Mouse (Mus musculus) heart, postnatal 0 days (tissue): ENCODE measurements at regions not wholly inside any gene's neighbourhood (a gene's known extent, or its start where the extent isn't known, plus 50 kb on each side); places are given as distances from the start of the nearest gene placed in this dataset.
A peak's percentile ranks its signal among the peaks of the same experiment; 100 is the strongest.

ENCODE experiments used
- ATAC-seq: fragments of 200-750 bp; cut with Nextera tagmentation; 2 replicates; pipeline ENCODE4 v1.8.0; 2017; ENCODE audit warnings: low read depth, moderate number of reproducible peaks, moderate library complexity; ENCODE audit not compliant: insufficient read depth
- DNase-seq: peaks from one replicate; pipeline ENCODE4 v3.0.0-alpha.2; 2016; ENCODE audit warnings: low spot score
- H3K27ac ChIP-seq: fragments of 300-500 bp; sonication (generic); 2 replicates; pipeline ENCODE4 v1.5.1; 2014; ENCODE audit warnings: low read depth, mild to moderate bottlenecking
- H3K27me3 ChIP-seq: fragments of 300-500 bp; sonication (generic); 2 replicates; pipeline ENCODE4 v1.6.1; 2014; ENCODE audit warnings: low read length, mixed read lengths; ENCODE audit not compliant: control insufficient read depth, insufficient read depth
- H3K36me3 ChIP-seq: fragments of 300-500 bp; sonication (generic); replicated peaks from 2 replicates; pipeline ENCODE4 v1.6.1; 2014; ENCODE audit warnings: low read length, mixed read lengths; ENCODE audit not compliant: control insufficient read depth, insufficient read depth
- H3K4me1 ChIP-seq: fragments of 300-500 bp; sonication (generic); 2 replicates; pipeline ENCODE4 v1.6.1; 2014; ENCODE audit warnings: antibody characterized with exemption; ENCODE audit not compliant: control insufficient read depth, insufficient read depth
- H3K4me2 ChIP-seq: fragments of 300-500 bp; sonication (generic); 2 replicates; pipeline ENCODE4 v1.6.1; 2014; ENCODE audit warnings: low read depth, mild to moderate bottlenecking, low read length, moderate library complexity
- H3K4me3 ChIP-seq: fragments of 300-500 bp; sonication (generic); 2 replicates; pipeline ENCODE4 v1.5.1; 2014; ENCODE audit warnings: low read depth, low read length
- H3K9ac ChIP-seq: fragments of 300-500 bp; sonication (generic); replicated peaks from 2 replicates; pipeline ENCODE4 v1.6.1; 2014; ENCODE audit warnings: low read depth, low read length, mixed read lengths
- H3K9me3 ChIP-seq: fragments of 300-500 bp; sonication (generic); replicated peaks from 2 replicates; pipeline ENCODE4 v1.6.1; 2016; ENCODE audit warnings: low read length; ENCODE audit not compliant: control insufficient read depth
- CTCF ChIP-seq: IDR thresholded peaks from 2 replicates; pipeline ENCODE4 v1.5.1; 2016; ENCODE audit warnings: antibody characterized with exemption, control low read depth, low read depth
- EP300 ChIP-seq: IDR thresholded peaks from 2 replicates; pipeline ENCODE4 v1.6.1; 2016; ENCODE audit warnings: antibody characterized with exemption, low read depth
- WGBS: fragments of 180-500 bp; shearing (Covaris S2); extraction: QIAGEN DNeasy Blood & Tissue Kit; methylation state at CpG from one replicate; pipeline ENCODE4 v1.1.7; 2014; 5-methylcytosine and 5-hydroxymethylcytosine counted together

- Histone ChIP-seq H3K27ac (no peak overlapping the region), H3K36me3 (no peaks in the 10 kb centered on the region), H3K9me3 (no peaks in the 10 kb centered on the region), H3K4me3 (no peak overlapping the region), H3K9ac (no peak overlapping the region), H3K4me2 (no peak overlapping the region), H3K4me1 (peaks cover 3% of the 10 kb centered on the region; the same call in 1 of the 2 replicates), H3K27me3 (no peaks in the 10 kb centered on the region)
- ATAC-seq = no peak
- 75% methylated on average over 1 of the region's 1 CpGs for WGBS
- no peak for DNase-seq
- TF ChIP-seq CTCF (no peak), EP300 (no peak)
Measured at GRCm38 (mm10) chr4:55695246-55695645, 163.0 kb upstream of the Klf4 start.

GRCm38 (mm10) chr4:55689479-55689878 is 157.2 kb upstream of the Klf4 start:
- 62% methylated on average over 1 of the region's 1 CpGs for WGBS
- no peak overlapping the region for H3K4me3 ChIP-seq
- no peaks in the 10 kb centered on the region for H3K9me3 ChIP-seq
- TF ChIP-seq CTCF (no peak), EP300 (no peak)
- no peak overlapping the region for H3K9ac ChIP-seq
- H3K4me1 ChIP-seq = no peaks in the 10 kb centered on the region
- no peaks in the 10 kb centered on the region for H3K27me3 ChIP-seq
- peak overlapping the region; percentile 39 for H3K27ac ChIP-seq
- ATAC-seq (no peak), DNase-seq (peak; percentile 22)
- H3K4me2 ChIP-seq = no peak overlapping the region
- no peaks in the 10 kb centered on the region for H3K36me3 ChIP-seq

DNA sequence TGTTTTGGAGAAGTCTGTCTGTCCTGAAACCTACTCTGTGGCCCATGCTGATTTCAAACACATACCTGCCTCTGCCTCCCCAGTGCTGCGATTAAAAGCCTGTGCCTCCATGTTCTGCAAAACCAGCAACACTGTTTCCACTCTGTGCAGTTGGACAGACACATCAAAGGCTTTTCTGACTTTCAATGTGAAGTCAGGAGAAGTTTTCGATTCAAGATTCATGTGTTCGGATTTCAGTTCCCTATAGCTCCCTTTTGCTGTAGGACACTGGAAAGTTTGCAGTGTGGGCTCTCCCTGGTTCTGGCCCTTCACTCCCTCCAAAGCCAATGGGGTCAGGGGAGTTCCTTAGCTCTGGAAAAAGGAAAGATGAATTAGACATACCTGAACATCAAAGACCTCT is 154.5 kb upstream of the Klf4 start:
- H3K4me2 ChIP-seq = no peak overlapping the region
- no peaks in the 10 kb centered on the region for H3K36me3 ChIP-seq
- DNase-seq = no peak
- no peak for ATAC-seq
- no peaks in the 10 kb centered on the region for H3K9me3 ChIP-seq
- TF ChIP-seq CTCF = no peak
- TF ChIP-seq EP300 = no peak
- no peaks in the 10 kb centered on the region for H3K4me1 ChIP-seq
- no peak overlapping the region for H3K27ac ChIP-seq
- no peak overlapping the region for H3K9ac ChIP-seq
- WGBS = 85% methylated on average over 3 of the region's 3 CpGs
- H3K4me3 ChIP-seq = no peak overlapping the region
- H3K27me3 ChIP-seq = 0 out of 2 replicates have a peak, but pooled peaks cover 3% of the 10 kb centered on the region

DNA sequence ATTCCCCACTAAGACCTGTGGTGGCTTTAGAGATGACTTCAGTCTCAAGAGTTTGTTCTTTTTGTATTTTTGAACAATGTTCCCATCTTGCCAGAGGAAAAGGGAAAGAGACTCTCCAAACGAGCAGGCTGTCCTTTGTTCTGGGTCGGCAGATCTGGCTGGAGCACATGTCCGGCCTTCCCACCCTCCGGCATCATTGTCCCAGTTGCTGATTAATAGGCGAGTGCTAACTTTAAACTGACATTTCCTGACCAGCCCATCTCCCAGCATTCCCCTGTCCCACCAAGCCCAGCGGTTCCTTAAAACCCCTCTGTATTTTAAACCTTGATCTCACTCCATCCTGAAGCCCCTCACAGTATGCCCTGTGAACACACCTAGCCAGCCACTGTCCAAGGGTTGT is 140.0 kb upstream of the Klf4 start:
- no peaks in the 10 kb centered on the region for H3K9me3 ChIP-seq
- 45% methylated on average over 6 of the region's 6 CpGs for WGBS
- H3K4me3 ChIP-seq = no peak overlapping the region
- no peaks in the 10 kb centered on the region for H3K4me1 ChIP-seq
- DNase-seq (no peak), ATAC-seq (no peak)
- H3K27me3 ChIP-seq = 0 out of 2 replicates have a peak, but pooled peaks cover 3% of the 10 kb centered on the region
- H3K4me2 ChIP-seq = no peak overlapping the region
- no peak overlapping the region for H3K9ac ChIP-seq
- peak overlapping the region; percentile 38 for H3K27ac ChIP-seq
- peak; percentile 25; the same call in 1 of the 2 replicates for TF ChIP-seq EP300
- TF ChIP-seq CTCF = no peak
- H3K36me3 ChIP-seq = no peaks in the 10 kb centered on the region

- no peak for ATAC-seq
- H3K36me3 ChIP-seq = no peaks in the 10 kb centered on the region
- no peak overlapping the region for H3K4me3 ChIP-seq
- H3K9ac ChIP-seq = no peak overlapping the region
- no peaks in the 10 kb centered on the region for H3K4me1 ChIP-seq
- no peak for DNase-seq
- 0 out of 2 replicates have a peak, but pooled peaks cover 3% of the 10 kb centered on the region for H3K27me3 ChIP-seq
- WGBS = 56% methylated on average over 4 of the region's 4 CpGs
- TF ChIP-seq CTCF = no peak
- no peak for TF ChIP-seq EP300
- H3K27ac ChIP-seq = no peak overlapping the region
- H3K4me2 ChIP-seq = no peak overlapping the region
- H3K9me3 ChIP-seq = no peaks in the 10 kb centered on the region
Measured at GRCm38 (mm10) chr4:55670258-55670657, 138.0 kb upstream of the Klf4 start.

DNA sequence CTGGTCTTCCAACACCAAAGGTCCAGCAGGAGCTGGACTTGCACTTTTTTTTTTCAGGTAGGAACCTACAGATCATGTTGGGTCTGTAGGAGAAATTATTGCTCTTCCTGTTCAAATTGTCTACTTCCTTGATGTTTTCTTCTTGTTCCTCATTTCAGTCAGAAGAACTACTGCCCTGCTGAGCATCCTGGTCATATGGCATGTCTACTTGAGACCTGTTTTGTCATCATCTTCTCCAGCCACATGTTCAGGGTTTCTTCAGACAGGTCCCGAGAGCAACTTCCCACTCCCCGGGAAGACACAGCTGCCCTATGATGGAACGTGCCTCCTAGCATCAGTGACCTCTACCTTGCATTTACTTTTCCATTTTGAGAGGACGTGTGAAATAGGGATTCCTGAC is 132.6 kb upstream of the Klf4 start:
- TF ChIP-seq EP300 (no peak), CTCF (no peak)
- no peaks in the 10 kb centered on the region for H3K36me3 ChIP-seq
- H3K4me2 ChIP-seq = no peak overlapping the region
- no peak for DNase-seq
- no peaks in the 10 kb centered on the region for H3K9me3 ChIP-seq
- ATAC-seq = no peak
- no peaks in the 10 kb centered on the region for H3K27me3 ChIP-seq
- H3K27ac ChIP-seq = no peak overlapping the region
- no peak overlapping the region for H3K9ac ChIP-seq
- no peak overlapping the region for H3K4me3 ChIP-seq
- WGBS = 72% methylated on average over 4 of the region's 4 CpGs
- H3K4me1 ChIP-seq = no peaks in the 10 kb centered on the region
